Mouse (Mus musculus) skeletal muscle tissue, adult 2 months (tissue): Measurements from ENCODE around the gene Il15.

Experiments used
- DNase-seq: peaks from one replicate; pipeline ENCODE4 v3.0.0-alpha.2; 2012; ENCODE audit warnings: low read depth, low spot score

The Il15 gene

GRCm38 (mm10) chr8:82402686-82403330 is at the start of gene Il15:
Il15 (minus strand) TSS chr8:82403222.
- DNase-seq: peak; percentile 69

GRCm38 (mm10) chr8:82444897-82445296 is 41.9 kb upstream of the Il15 start:
- no peak for DNase-seq

GRCm38 (mm10) chr8:82416587-82417340 is 13.7 kb upstream of the Il15 start:
- DNase-seq: no peak

- no peak for DNase-seq
Observed at GRCm38 (mm10) chr8:82415485-82415884, 12.5 kb upstream of the Il15 start.

GRCm38 (mm10) chr8:82410135-82410534 is 7.1 kb upstream of the Il15 start:
- no peak for DNase-seq

- no peak for DNase-seq
Observed at GRCm38 (mm10) chr8:82407060-82407459, 4.0 kb upstream of the Il15 start.

- no peak for DNase-seq
Observed at GRCm38 (mm10) chr8:82404068-82404467, 1.0 kb upstream of the Il15 start.

GRCm38 (mm10) chr8:82402261-82402685 is 749 bp downstream of the Il15 start:
- DNase-seq: peak; percentile 46

GRCm38 (mm10) chr8:82401490-82401889 is 1.5 kb downstream of the Il15 start:
- DNase-seq: no peak

- DNase-seq: no peak
Observed at GRCm38 (mm10) chr8:82401059-82401458, 2.0 kb downstream of the Il15 start.

- DNase-seq: no peak
Observed at GRCm38 (mm10) chr8:82400376-82400775, 2.6 kb downstream of the Il15 start.

- DNase-seq: no peak
Observed at GRCm38 (mm10) chr8:82398546-82398945, 4.5 kb downstream of the Il15 start.

- DNase-seq: no peak
Observed at GRCm38 (mm10) chr8:82391258-82391657, 11.8 kb downstream of the Il15 start.

- no peak for DNase-seq
Observed at GRCm38 (mm10) chr8:82388356-82388902, 14.6 kb downstream of the Il15 start.

GRCm38 (mm10) chr8:82387614-82388013 is 15.4 kb downstream of the Il15 start:
- DNase-seq: no peak

- DNase-seq: no peak
Observed at GRCm38 (mm10) chr8:82385867-82386266, 17.2 kb downstream of the Il15 start.

- no peak for DNase-seq
Observed at GRCm38 (mm10) chr8:82384458-82385234, 18.4 kb downstream of the Il15 start.

GRCm38 (mm10) chr8:82383346-82383745 is 19.7 kb downstream of the Il15 start:
- DNase-seq: peak; percentile 23

- no peak for DNase-seq
Observed at GRCm38 (mm10) chr8:82382316-82382715, 20.7 kb downstream of the Il15 start.

GRCm38 (mm10) chr8:82374470-82374869 is 28.6 kb downstream of the Il15 start:
- no peak for DNase-seq

GRCm38 (mm10) chr8:82372846-82373245 is 30.2 kb downstream of the Il15 start:
- DNase-seq: no peak

- DNase-seq: no peak
Observed at GRCm38 (mm10) chr8:82370657-82371056, 32.4 kb downstream of the Il15 start.
